Mouse (Mus musculus): ENCODE data around the gene Mrps6.

Mrps6 gene

GRCm38 (mm10) chr16:92057852-92058643 is at the start of gene Mrps6, which contains the start of the genes Gm49711 and Slc5a3:
TSS of gene Mrps6 (plus strand) at chr16:92058270.
TSS of gene Gm49711 (plus strand) at chr16:92058316.
TSS of gene Slc5a3 (plus strand) at chr16:92058322.
- peak; percentile 92 for DNase-seq

DNA sequence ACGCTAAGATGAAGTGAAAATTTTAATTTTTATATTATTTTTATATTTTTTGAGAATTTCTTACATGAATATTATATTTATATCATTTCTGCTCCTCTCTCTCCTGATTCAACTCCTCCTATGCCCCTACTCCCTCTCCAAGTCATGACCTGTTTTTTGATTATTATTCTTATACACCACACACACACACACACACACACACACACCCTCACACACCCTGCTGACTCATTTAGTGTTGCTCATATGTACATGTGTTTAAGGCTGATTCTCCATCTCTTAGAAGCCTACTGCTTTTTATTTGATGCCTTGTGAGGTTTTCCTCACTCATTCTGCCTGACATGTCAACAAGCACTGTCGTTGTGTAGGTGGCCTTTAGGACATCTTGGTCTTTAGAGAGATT is 48.5 kb upstream of the Mrps6 start:
- no peak for DNase-seq

- no peak for DNase-seq
Observed at GRCm38 (mm10) chr16:92016792-92017191, 41.3 kb upstream of the Mrps6 start.

GRCm38 (mm10) chr16:92019141-92020118 is 38.6 kb upstream of the Mrps6 start:
- peak; percentile 28 for DNase-seq

DNA sequence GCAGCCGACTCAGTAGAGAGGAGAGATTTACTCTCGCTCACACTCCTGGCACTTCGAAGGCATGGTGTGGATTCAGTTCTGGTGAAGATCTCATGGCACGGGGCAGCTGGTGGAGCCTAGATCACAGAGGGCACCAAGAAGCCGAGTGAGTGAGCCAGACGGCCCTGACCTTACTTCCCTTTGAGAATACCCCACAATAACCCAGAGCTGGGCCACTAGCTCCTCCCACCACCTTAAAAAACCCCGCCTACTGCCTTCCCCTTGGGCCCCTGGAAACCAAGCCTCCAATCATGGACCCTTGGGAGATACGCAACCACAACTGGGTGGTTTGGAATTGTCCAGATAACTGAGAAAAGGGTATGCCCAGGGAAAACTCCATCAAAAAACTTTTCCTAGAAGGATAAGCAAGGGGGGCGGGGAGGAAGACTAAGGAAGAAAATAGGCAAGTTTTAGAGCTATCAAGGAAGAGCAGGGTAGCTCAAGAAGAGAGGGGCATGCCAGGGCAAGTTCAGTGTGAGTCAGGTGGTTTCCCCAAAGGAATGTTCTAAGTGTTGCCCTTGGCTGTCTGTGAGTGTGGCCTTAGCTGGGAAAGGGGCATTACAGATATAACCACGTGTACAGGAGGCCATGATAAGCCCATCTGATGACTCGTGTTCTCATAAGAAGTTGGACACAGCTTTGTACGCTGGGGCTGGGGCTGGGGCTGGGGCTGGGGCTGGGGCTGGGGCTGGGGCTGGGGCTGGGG is 36.2 kb upstream of the Mrps6 start:
- DNase-seq = peak; percentile 19

GRCm38 (mm10) chr16:92022494-92023283 is 35.4 kb upstream of the Mrps6 start:
- DNase-seq = no peak

DNA sequence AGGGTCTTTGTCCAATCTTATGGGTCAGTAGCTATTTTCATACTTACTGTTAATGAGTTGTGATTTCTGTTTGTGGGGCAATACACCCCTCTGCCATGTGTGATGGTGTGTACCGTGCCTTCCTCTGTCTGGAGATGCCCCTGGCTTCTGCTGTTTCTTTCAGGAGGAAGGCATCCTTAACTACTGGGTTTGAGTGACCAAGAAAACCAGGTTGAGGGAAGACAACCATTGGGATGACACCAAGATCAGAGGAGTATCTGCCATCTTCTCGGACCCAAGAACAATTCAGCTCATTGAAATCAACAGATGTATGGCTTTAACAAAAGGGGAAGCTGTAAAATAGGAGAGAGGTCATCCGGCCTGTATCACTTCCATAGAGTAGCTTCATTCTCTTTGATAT is 24.8 kb upstream of the Mrps6 start:
- no peak for DNase-seq

- no peak for DNase-seq
Observed at GRCm38 (mm10) chr16:92034676-92035075, 23.4 kb upstream of the Mrps6 start.

DNA sequence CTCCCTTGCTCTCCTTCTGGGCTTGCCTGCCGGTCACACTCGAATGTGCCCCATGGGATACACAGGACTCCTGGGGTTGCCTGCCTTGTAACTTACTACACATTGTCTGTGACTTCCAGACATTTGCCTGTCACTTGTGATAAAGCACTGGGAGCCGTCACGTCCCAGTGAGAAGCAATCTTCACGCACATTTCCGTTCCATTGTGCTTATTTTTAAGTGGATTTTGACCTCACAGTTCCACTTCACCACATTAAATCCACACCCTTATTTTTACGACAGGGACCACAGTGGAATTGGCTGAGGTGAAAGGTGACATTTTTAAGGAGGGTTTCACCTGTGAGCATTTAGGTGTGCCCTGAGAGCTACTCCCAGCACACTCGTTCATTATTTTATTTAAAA is 21.4 kb upstream of the Mrps6 start:
- DNase-seq = no peak

DNA sequence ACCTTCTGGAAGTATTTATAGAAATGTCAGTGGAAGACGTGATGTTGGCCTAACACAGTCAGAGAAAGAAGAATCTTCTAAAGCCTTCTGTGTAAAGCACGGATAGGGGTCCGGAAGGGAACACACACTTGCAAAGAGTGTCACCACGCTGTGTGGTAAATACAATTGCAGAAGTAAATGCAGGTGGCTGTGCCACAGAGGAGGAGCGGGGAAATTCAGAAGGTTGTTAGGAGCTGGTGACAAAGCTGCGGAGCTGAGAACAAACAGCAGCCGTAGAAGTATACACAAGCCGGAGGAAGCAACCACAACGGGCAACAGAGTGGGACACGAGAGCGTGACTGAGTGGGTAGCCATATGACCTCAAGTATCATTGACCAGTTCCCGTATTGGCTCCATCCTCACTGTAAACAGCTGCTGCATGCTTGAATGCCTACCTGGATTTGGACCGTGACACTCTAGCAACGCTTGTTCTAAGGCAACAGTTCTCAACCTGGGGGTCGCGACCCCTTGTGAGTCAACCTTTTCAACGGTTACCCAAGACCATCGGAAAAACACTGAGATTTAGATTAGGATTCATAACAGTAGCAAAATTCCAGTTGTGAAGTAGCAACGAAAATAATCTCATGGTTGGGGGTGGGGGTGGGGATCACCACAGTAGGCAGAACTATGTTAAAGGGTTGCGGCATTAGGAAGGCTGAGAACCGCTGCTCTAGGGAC is 20.0 kb upstream of the Mrps6 start:
- no peak for DNase-seq

DNA sequence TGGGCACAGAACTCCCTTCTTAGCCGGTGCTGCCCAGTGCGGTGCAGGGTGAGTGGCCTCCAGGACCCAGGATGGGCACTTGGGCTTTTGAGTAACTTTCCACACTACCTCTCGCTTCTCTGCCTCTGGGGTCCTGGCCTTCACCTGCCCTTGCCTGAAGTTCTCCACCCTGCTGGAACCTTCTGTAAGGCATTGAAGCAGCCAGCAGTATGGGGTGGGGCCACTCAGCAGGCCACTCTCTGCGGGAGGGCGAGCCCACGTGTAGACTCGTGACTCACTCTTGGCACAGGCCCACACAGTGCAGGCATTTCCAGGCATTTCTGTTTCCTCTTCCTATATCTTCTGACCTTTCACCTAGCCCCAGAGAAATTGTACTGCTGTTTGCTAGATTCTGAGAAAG is 18.6 kb upstream of the Mrps6 start:
- DNase-seq = no peak

DNA sequence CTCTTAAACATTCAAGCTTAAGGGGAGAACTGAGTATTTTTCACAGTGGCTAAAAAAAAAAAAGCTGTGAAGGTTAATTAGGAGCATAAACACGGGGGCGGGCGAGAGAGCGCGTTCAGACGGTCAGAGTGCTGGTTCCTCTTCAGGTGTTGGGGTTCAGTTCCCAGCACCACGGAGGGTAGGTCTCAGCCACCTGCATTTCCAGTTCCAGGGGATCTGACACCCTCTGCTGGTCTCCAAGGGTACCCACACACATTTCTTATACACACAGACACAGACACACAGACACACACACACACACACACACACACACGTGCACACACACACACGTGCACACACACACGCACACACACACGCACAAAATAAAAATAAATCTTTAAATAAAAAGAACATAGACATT is 18.1 kb upstream of the Mrps6 start:
- no peak for DNase-seq

DNA sequence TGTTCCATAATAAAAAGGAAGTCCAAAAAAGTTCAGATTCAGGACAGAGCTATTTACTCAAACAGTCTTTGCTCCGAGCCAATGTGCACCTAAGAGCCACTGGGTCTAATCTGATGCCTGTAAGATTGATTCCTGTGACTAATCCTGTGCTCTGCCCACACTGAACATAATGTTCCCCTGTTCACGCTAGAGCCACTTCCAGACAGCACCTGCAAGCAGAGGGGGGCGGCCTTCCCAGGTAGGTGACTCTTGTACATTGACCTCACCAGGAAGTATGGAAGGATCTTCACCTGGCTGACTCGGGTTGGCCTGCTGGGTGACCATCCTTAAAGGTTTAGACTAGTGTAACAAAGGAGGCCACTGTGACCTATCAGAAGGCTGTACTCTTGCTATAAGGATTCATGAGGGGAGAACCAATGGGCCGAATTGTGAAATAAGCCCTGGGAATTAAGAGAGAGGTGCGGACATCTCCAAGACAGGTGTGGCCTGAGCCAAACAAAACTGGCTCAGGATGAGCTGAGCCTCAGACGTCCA is 6.2 kb upstream of the Mrps6 start:
- DNase-seq = no peak

DNA sequence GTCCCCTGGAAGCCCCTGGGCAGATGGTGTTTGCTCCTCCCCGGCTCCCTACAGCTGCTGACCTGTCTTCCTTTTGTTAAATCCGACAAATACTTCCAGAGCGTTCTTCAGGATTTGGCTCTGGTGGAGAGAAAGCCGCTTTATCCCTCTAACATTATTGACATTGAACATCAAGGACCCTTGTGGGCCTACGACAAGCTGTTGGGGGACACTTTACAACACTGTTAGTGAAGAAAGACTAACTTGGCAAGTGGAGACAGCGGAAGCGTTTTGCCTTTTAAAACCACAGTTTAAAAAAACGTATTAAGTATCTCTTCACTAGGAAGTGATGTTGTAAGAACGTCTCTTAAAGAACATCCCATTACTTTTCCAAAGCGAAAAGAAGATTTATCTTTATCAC is 5.5 kb upstream of the Mrps6 start:
- DNase-seq = no peak

DNA sequence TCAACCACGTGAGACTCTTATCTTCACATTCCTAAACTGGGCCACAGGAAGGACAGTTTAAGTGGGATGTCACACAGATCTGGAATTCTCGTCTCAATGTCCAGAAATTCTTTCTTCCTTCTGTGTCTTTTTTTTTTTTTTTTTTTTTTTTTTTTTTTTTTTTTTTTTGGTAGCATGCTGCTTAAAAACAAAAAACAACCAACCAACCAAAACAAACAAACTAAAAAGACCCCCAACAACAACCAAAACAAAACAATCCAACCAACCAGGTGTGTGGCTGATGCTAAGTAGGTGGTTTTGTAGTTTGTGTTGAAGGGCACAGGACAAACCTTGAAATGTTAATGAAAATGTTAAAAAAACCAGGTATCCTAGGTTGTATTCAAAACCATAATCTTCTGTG is 1.4 kb upstream of the Mrps6 start:
- no peak for DNase-seq

GRCm38 (mm10) chr16:92057456-92057851 is 616 bp upstream of the Mrps6 start:
- DNase-seq = no peak

GRCm38 (mm10) chr16:92058644-92059620 is 862 bp downstream of the Mrps6 start:
- DNase-seq = no peak

DNA sequence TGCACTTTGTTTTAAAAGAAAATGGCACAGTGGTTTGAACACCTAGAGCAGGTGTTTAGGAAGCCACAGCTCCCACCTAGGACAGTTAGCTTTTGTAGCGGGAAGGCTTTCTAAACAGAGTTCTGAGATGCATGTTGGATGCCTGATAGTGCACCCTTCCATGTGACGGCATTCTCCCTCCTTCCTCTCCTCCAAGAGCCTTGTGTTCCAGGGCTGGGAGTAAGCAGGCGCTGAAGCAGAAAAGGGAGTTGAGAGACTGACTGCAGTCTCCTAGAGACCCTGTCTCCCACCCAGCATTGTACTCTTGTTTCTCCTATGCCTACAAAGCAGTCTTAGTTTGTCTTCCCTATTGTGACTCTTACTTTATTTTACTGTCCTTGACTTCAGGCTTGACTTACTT is 2.1 kb downstream of the Mrps6 start:
- no peak for DNase-seq

- no peak for DNase-seq
Observed at GRCm38 (mm10) chr16:92061586-92061985, 3.5 kb downstream of the Mrps6 start.

- DNase-seq = no peak
Observed at GRCm38 (mm10) chr16:92062832-92063231, 4.8 kb downstream of the Mrps6 start.

Data from liver (tissue).